Mouse (Mus musculus) liver, embryonic 16.5 days (tissue): Measurements from ENCODE around the gene Corin. TPM values are rescaled to one million over a fixed set of nuclear protein-coding genes. Genes with fewer than 3 reads are reported as not detected.

ENCODE experiments used
- ATAC-seq: fragments of 200-750 bp; cut with Nextera tagmentation; 2 replicates; pipeline ENCODE4 v1.8.0; 2017; ENCODE audit warnings: low read depth, mild to moderate bottlenecking, moderate number of reproducible peaks, moderate library complexity
- H3K27ac ChIP-seq: fragments of 300-500 bp; sonication (generic); 2 replicates; pipeline ENCODE4 v1.5.1; 2014; ENCODE audit warnings: mild to moderate bottlenecking, low read length
- H3K27me3 ChIP-seq: fragments of 300-500 bp; sonication (generic); 2 replicates; pipeline ENCODE4 v1.6.1; 2014; ENCODE audit warnings: low read depth, low read length, mixed read lengths; ENCODE audit not compliant: control insufficient read depth, insufficient read depth
- H3K36me3 ChIP-seq: fragments of 300-500 bp; sonication (generic); 2 replicates; pipeline ENCODE4 v1.6.1; 2014; ENCODE audit warnings: mild to moderate bottlenecking; ENCODE audit not compliant: control insufficient read depth, insufficient read depth
- H3K4me1 ChIP-seq: fragments of 300-500 bp; sonication (generic); 2 replicates; pipeline ENCODE4 v1.6.1; 2014; ENCODE audit warnings: low read depth, low read length, mixed read lengths; ENCODE audit not compliant: control insufficient read depth
- H3K4me2 ChIP-seq: fragments of 300-500 bp; sonication (generic); 2 replicates; pipeline ENCODE4 v1.6.1; 2014; ENCODE audit warnings: low read depth, low read length, mixed read lengths
- H3K4me3 ChIP-seq: fragments of 300-500 bp; sonication (generic); 2 replicates; pipeline ENCODE4 v1.5.1; 2014; ENCODE audit warnings: low read depth, mild to moderate bottlenecking, low read length
- H3K9ac ChIP-seq: fragments of 300-500 bp; sonication (generic); 2 replicates; pipeline ENCODE4 v1.6.1; 2014; ENCODE audit warnings: low read depth, low read length
- H3K9me3 ChIP-seq: fragments of 300-500 bp; sonication (generic); replicated peaks from 2 replicates; pipeline ENCODE4 v1.6.1; 2016; ENCODE audit warnings: low read length; ENCODE audit not compliant: control insufficient read depth
- WGBS: fragments of 180-500 bp; shearing (Covaris S2); extraction: QIAGEN DNeasy Blood & Tissue Kit; methylation state at CpG from one replicate; pipeline ENCODE4 v1.1.7; 2014; ENCODE audit not compliant: insufficient replicate concordance; 5-methylcytosine and 5-hydroxymethylcytosine counted together
- polyA plus RNA-seq: library from polyadenylated mRNA; unstranded; fragments of >200 nt; fragmentation: Nextera tagmentation; extraction: Ambion mirVana; gene quantifications from 2 replicates; pipeline ENCODE4 v1.2.1, GENCODE M21; 2015

Gene Corin
- polyA plus RNA-seq, 1 experiment from 2014 or later, result 0.19 TPM

GRCm38 (mm10) chr5:72452750-72453149, 51.5 kb downstream of the Corin start:
- ATAC-seq, result no peak
- H3K4me1 ChIP-seq, result no peaks in the 10 kb centered on the region

DNA sequence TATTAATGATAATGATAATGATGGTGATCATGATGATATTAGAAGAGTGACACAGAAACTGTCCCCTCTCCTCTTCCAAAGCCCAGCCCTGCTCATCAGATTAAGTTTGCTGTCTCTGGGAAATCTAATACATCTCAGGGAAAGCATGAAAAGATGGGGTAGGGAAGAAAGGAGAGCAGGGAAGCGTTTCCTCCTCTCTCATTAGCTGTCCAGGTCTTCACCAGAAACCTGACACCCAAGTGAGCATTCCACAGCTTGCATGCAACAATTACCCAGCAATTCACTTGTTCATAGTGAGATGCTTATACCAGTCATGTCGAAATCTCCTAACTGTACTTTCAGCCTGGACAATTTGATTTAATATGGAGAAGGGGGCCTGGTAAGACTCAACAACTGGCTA, 55.4 kb downstream of the Corin start:
- no peaks in the 10 kb centered on the region for H3K36me3 ChIP-seq
- no peaks in the 10 kb centered on the region for H3K9me3 ChIP-seq
- H3K27me3 ChIP-seq, result no peaks in the 10 kb centered on the region
- no peaks in the 10 kb centered on the region for H3K4me1 ChIP-seq
- no peak overlapping the region for H3K4me3 ChIP-seq
- H3K27ac ChIP-seq, result no peak overlapping the region
- WGBS, result 46% methylated on average over 2 of the region's 2 CpGs
- no peak overlapping the region for H3K4me2 ChIP-seq
- no peak overlapping the region for H3K9ac ChIP-seq
- no peak for ATAC-seq

More at GRCm38 (mm10) chr5:72452750-72453149, 51.5 kb downstream of the Corin start:
- Histone ChIP-seq H3K27me3 (no peaks in the 10 kb centered on the region), H3K27ac (no peak overlapping the region), H3K4me3 (no peak overlapping the region), H3K4me2 (no peak overlapping the region), H3K9ac (no peak overlapping the region), H3K36me3 (no peaks in the 10 kb centered on the region), H3K9me3 (no peaks in the 10 kb centered on the region)
- 47% methylated on average over 4 of the region's 4 CpGs for WGBS

- Histone ChIP-seq H3K36me3 (no peaks in the 10 kb centered on the region), H3K4me2 (no peak overlapping the region), H3K27me3 (no peaks in the 10 kb centered on the region), H3K9ac (no peak overlapping the region), H3K9me3 (no peaks in the 10 kb centered on the region), H3K4me3 (no peak overlapping the region), H3K4me1 (no peaks in the 10 kb centered on the region), H3K27ac (no peak overlapping the region)
- WGBS, result 71% methylated on average over 11 of the region's 11 CpGs
- no peak for ATAC-seq
These were observed 58.2 kb downstream of the Corin start for GRCm38 (mm10) chr5:72446104-72446503.

DNA sequence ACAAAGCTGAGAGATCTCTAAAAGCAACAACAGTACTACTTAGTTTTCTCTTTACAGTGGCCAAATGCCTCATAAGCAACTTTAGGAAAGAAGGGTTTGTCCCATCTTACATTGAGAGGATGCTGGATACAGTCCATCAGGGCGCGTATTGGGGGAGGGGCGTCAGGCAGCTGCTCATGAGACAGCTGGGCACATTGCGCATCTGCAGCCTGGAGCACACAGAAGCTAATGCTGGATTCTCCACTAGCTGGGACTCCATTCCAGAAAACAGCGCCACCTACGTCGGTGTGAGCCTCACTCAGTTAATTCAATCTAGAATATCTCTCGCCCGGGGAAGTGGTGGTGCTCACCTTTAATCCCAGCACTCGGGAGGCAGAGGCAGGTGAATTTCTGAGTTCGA, 60.3 kb downstream of the Corin start:
- H3K4me2 ChIP-seq, result no peak overlapping the region
- no peaks in the 10 kb centered on the region for H3K27me3 ChIP-seq
- H3K36me3 ChIP-seq, result no peaks in the 10 kb centered on the region
- no peak overlapping the region for H3K27ac ChIP-seq
- H3K9me3 ChIP-seq, result no peaks in the 10 kb centered on the region
- ATAC-seq, result no peak
- no peak overlapping the region for H3K9ac ChIP-seq
- H3K4me1 ChIP-seq, result no peaks in the 10 kb centered on the region
- H3K4me3 ChIP-seq, result no peak overlapping the region
- 50% methylated on average over 11 of the region's 11 CpGs for WGBS

DNA sequence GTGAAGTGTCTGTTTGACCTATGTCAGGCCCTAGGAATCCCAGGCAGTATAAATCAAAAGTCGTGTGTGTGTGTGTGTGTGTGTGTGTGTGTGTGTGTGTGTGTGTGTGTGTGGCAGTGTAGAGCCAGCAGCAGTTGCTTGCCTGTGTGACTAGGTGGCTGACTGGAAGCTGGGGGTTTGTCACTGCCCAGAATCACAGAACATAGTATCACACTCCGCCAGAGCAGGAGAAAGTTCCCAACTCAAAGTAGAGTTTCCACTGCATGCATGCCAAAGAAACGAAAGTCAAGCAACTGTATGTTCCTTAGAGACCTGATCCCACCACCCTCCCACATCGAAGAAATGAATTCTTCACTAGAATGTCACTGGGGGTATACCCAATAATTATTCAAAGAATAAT, 61.3 kb downstream of the Corin start:
- no peak for ATAC-seq
- Histone ChIP-seq H3K4me3 (no peak overlapping the region), H3K27ac (no peak overlapping the region), H3K9ac (no peak overlapping the region), H3K36me3 (no peaks in the 10 kb centered on the region), H3K4me2 (no peak overlapping the region), H3K27me3 (no peaks in the 10 kb centered on the region), H3K4me1 (no peaks in the 10 kb centered on the region), H3K9me3 (no peaks in the 10 kb centered on the region)
- 51% methylated on average over 4 of the region's 4 CpGs for WGBS

- H3K4me1 ChIP-seq, result no peaks in the 10 kb centered on the region
- 31% methylated on average over 10 of the region's 10 CpGs for WGBS
- no peak for ATAC-seq
- no peak overlapping the region for H3K9ac ChIP-seq
- no peak overlapping the region for H3K4me2 ChIP-seq
- no peaks in the 10 kb centered on the region for H3K27me3 ChIP-seq
- H3K36me3 ChIP-seq, result no peaks in the 10 kb centered on the region
- no peaks in the 10 kb centered on the region for H3K9me3 ChIP-seq
- no peak overlapping the region for H3K4me3 ChIP-seq
- no peak overlapping the region for H3K27ac ChIP-seq
These were observed 63.1 kb downstream of the Corin start for GRCm38 (mm10) chr5:72441181-72441580.

DNA sequence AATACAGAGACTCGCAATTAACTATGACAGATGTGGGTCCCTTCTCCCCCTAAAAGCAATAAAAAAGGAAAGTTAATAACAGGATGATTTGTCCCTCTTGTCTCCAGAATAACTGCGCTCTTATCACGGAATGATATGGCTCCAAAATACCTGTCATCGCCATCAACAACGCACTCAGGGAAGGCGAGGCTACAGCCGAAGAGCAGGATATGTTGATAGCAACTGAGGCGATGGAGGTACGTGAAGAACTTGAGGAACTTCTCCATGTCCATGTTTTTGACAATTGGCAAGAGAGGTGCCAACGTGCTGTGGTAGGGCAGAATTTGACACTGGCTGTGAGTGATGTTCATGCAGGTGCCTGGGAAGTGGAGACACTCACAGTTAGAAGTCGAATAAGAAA, 69.2 kb downstream of the Corin start:
- H3K27ac ChIP-seq, result no peak overlapping the region
- no peaks in the 10 kb centered on the region for H3K9me3 ChIP-seq
- no peak overlapping the region for H3K4me2 ChIP-seq
- H3K9ac ChIP-seq, result no peak overlapping the region
- no peaks in the 10 kb centered on the region for H3K36me3 ChIP-seq
- no peak for ATAC-seq
- H3K27me3 ChIP-seq, result no peaks in the 10 kb centered on the region
- 75% methylated on average over 11 of the region's 11 CpGs for WGBS
- H3K4me3 ChIP-seq, result no peak overlapping the region
- H3K4me1 ChIP-seq, result no peaks in the 10 kb centered on the region

GRCm38 (mm10) chr5:72431856-72432255, 72.4 kb downstream of the Corin start:
- Histone ChIP-seq H3K27me3 (no peaks in the 10 kb centered on the region), H3K27ac (no peak overlapping the region), H3K4me1 (no peaks in the 10 kb centered on the region), H3K36me3 (no peaks in the 10 kb centered on the region), H3K9ac (no peak overlapping the region), H3K9me3 (no peaks in the 10 kb centered on the region), H3K4me2 (no peak overlapping the region), H3K4me3 (no peak overlapping the region)
- no peak for ATAC-seq
- WGBS, result 45% methylated on average over 3 of the region's 3 CpGs

DNA sequence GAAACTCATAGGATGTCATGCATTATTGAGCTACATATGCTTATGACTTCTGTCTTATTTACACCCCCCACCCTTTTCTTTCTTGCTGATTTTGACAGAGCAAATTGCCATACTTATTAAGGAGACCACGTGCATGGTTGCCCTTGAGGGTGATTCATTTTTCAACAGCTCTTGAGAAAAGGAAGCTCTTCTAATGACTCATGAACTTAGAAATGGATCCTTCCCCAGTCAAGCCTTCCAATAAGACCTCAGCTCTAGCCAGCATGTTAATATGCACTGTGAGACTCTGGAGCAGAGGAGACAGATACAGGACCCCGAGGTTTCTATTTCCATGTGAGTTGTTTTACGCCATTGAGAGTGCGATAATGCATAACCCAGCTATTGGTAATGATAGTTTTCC, 76.7 kb downstream of the Corin start:
- no peaks in the 10 kb centered on the region for H3K27me3 ChIP-seq
- no peak overlapping the region for H3K9ac ChIP-seq
- H3K4me2 ChIP-seq, result no peak overlapping the region
- 67% methylated on average over 4 of the region's 4 CpGs for WGBS
- no peaks in the 10 kb centered on the region for H3K9me3 ChIP-seq
- H3K27ac ChIP-seq, result no peak overlapping the region
- H3K4me3 ChIP-seq, result no peak overlapping the region
- no peak for ATAC-seq
- H3K36me3 ChIP-seq, result no peaks in the 10 kb centered on the region
- no peaks in the 10 kb centered on the region for H3K4me1 ChIP-seq
